Mouse (Mus musculus) layer of hippocampus, postnatal 25 days (tissue): ENCODE measurements around the gene Atxn7. TPM values are rescaled to one million over a fixed set of nuclear protein-coding genes. Genes with fewer than 3 reads are reported as not detected.
"Not testable (repeated sequence)": the region's sequence is repeated elsewhere in the genome, so short reads cannot be mapped to it uniquely, and the experiment has no call there.

Experiments used
- DNase-seq, 2 experiments: peaks; one replicate each; pipeline ENCODE4 v3.0.0; 2022; ENCODE audit warnings: mixed read lengths in 2 of 2, low spot score in 1 of 2; ENCODE audit errors: extremely low spot score in 1 of 2
- total RNA-seq, 2 experiments: library from RNA; stranded (reverse); gene quantifications; 2 replicates each; pipeline ENCODE4 v1.2.3; 2021

Atxn7 gene
- 10 to 100 TPM; 22.1 to 29.4 TPM for total RNA-seq

GRCm38 (mm10) chr14:13961401-13962112, at the start of gene Atxn7, which contains the start of gene Thoc7:
Gene Atxn7, plus strand, starts transcription at chr14:13961440.
Gene Thoc7, minus strand, starts transcription at chr14:13961852.
- DNase-seq, result peak; percentile 38 to 41

- no peak for DNase-seq
These were observed 46.7 kb upstream of the Atxn7 start, which contains the start of gene Gm281 for GRCm38 (mm10) chr14:13914387-13915082. Gene Gm281, minus strand, starts transcription at chr14:13914478.

GRCm38 (mm10) chr14:13915207-13915606, 46.0 kb upstream of the Atxn7 start:
- DNase-seq, result no peak

GRCm38 (mm10) chr14:13917208-13917607, 44.0 kb upstream of the Atxn7 start:
- no peak for DNase-seq

GRCm38 (mm10) chr14:13917630-13918029, 43.6 kb upstream of the Atxn7 start:
- peak; percentile 21 to 58 for DNase-seq

GRCm38 (mm10) chr14:13933290-13934051, 27.8 kb upstream of the Atxn7 start:
- no peak for DNase-seq

- DNase-seq, result no peak
These were observed 27.2 kb upstream of the Atxn7 start for GRCm38 (mm10) chr14:13934052-13934371.

GRCm38 (mm10) chr14:13944686-13945085, 16.6 kb upstream of the Atxn7 start:
- no peak for DNase-seq

- no peak for DNase-seq
These were observed 12.9 kb upstream of the Atxn7 start for GRCm38 (mm10) chr14:13948345-13948744.

GRCm38 (mm10) chr14:13950401-13950800, 10.8 kb upstream of the Atxn7 start:
- peak in 1 of 2 experiments; percentile 36 for DNase-seq

GRCm38 (mm10) chr14:13952151-13952550, 9.1 kb upstream of the Atxn7 start:
- not testable (repeated sequence) for DNase-seq

- no peak for DNase-seq
These were observed 1.2 kb upstream of the Atxn7 start for GRCm38 (mm10) chr14:13960079-13960478.

GRCm38 (mm10) chr14:13960482-13961325, 536 bp upstream of the Atxn7 start:
- DNase-seq, result peak; percentile 54 to 57

- no peak for DNase-seq
These were observed 1.2 kb downstream of the Atxn7 start for GRCm38 (mm10) chr14:13962476-13962875.

- DNase-seq, result no peak
These were observed 2.3 kb downstream of the Atxn7 start for GRCm38 (mm10) chr14:13963527-13963926.

GRCm38 (mm10) chr14:13967607-13968006, 6.4 kb downstream of the Atxn7 start:
- DNase-seq, result no peak

- no peak for DNase-seq
These were observed 7.2 kb downstream of the Atxn7 start for GRCm38 (mm10) chr14:13968476-13968875.

GRCm38 (mm10) chr14:13970513-13970912, 9.3 kb downstream of the Atxn7 start:
- DNase-seq, result no peak

GRCm38 (mm10) chr14:13971644-13972234, 10.5 kb downstream of the Atxn7 start:
- no peak for DNase-seq

GRCm38 (mm10) chr14:13977498-13977897, 16.3 kb downstream of the Atxn7 start:
- no peak for DNase-seq
